Mouse (Mus musculus) embryonic fibroblast, embryonic 13.5 days (primary cell): ENCODE measurements around the gene Spata48. TPM values are rescaled to one million over a fixed set of nuclear protein-coding genes. Genes with fewer than 3 reads are reported as not detected.

Experiments
- H3K27ac ChIP-seq: 2 replicates; pipeline ENCODE4 v1.5.1; 2012; ENCODE audit warnings: low read length, control low read depth, inconsistent platforms; ENCODE audit not compliant: insufficient read depth
- H3K4me1 ChIP-seq: 2 replicates; pipeline ENCODE4 v1.6.1; 2011; ENCODE audit warnings: low read length; ENCODE audit not compliant: control insufficient read depth, insufficient read depth
- H3K4me3 ChIP-seq: 2 replicates; pipeline ENCODE4 v1.5.1; 2011; ENCODE audit warnings: mild to moderate bottlenecking, control low read depth, low read length; ENCODE audit not compliant: insufficient read depth
- CTCF ChIP-seq: IDR thresholded peaks from 2 replicates; pipeline ENCODE4 v1.5.1; 2011; ENCODE audit warnings: mild to moderate bottlenecking, control low read depth, low read length, moderate library complexity, borderline replicate concordance; ENCODE audit not compliant: insufficient read depth
- POLR2A ChIP-seq: IDR thresholded peaks from 2 replicates; pipeline ENCODE4 v1.6.1; 2011; ENCODE audit warnings: low read depth, mild to moderate bottlenecking, control low read depth, low read length, moderate library complexity
- polyA plus RNA-seq: library from polyadenylated mRNA; stranded (reverse); fragments of >200 nt; gene quantifications from 2 replicates; pipeline ENCODE4 v1.2.4, GENCODE M21; 2011; ENCODE audit warnings: low read depth; ENCODE audit not compliant: missing spikeins, insufficient read length

Gene Spata48
- polyA plus RNA-seq, 1 experiment: not detected

GRCm38 (mm10) chr11:11509413-11509812, 47.5 kb downstream of the Spata48 start:
- H3K27ac ChIP-seq: no peak overlapping the region
- TF ChIP-seq CTCF: no peak
- TF ChIP-seq POLR2A: no peak
- no peak overlapping the region for H3K4me3 ChIP-seq
- H3K4me1 ChIP-seq: no peaks in the 10 kb centered on the region

- no peaks in the 10 kb centered on the region for H3K4me1 ChIP-seq
- no peak overlapping the region for H3K4me3 ChIP-seq
- H3K27ac ChIP-seq: no peak overlapping the region
- no peak for TF ChIP-seq POLR2A
- no peak for TF ChIP-seq CTCF
Observed at GRCm38 (mm10) chr11:11512056-11512455, 50.2 kb downstream of the Spata48 start.

GRCm38 (mm10) chr11:11513008-11513799, 51.3 kb downstream of the Spata48 start:
- Histone ChIP-seq H3K4me1 (no peaks in the 10 kb centered on the region), H3K4me3 (no peak overlapping the region), H3K27ac (no peak overlapping the region)
- TF ChIP-seq POLR2A: no peak
- no peak for TF ChIP-seq CTCF

- no peaks in the 10 kb centered on the region for H3K4me1 ChIP-seq
Observed at GRCm38 (mm10) chr11:11514920-11515319, 53.0 kb downstream of the Spata48 start.

GRCm38 (mm10) chr11:11517781-11518435, 56.0 kb downstream of the Spata48 start:
- TF ChIP-seq POLR2A (no peak), CTCF (no peak)

More at GRCm38 (mm10) chr11:11514920-11515319, 53.0 kb downstream of the Spata48 start:
- Histone ChIP-seq H3K4me3 (no peak overlapping the region), H3K27ac (no peak overlapping the region)
- no peak for TF ChIP-seq POLR2A
- no peak for TF ChIP-seq CTCF

GRCm38 (mm10) chr11:11519255-11520243, 57.7 kb downstream of the Spata48 start:
- TF ChIP-seq POLR2A: no peak
- TF ChIP-seq CTCF: no peak
- H3K4me3 ChIP-seq: no peak overlapping the region
- H3K4me1 ChIP-seq: no peaks in the 10 kb centered on the region
- no peak overlapping the region for H3K27ac ChIP-seq

More at GRCm38 (mm10) chr11:11517781-11518435, 56.0 kb downstream of the Spata48 start:
- H3K4me3 ChIP-seq: no peak overlapping the region
- H3K4me1 ChIP-seq: no peaks in the 10 kb centered on the region
- H3K27ac ChIP-seq: no peak overlapping the region

GRCm38 (mm10) chr11:11521908-11522441, 60.1 kb downstream of the Spata48 start:
- no peak overlapping the region for H3K27ac ChIP-seq
- TF ChIP-seq POLR2A: no peak
- no peak for TF ChIP-seq CTCF
- H3K4me3 ChIP-seq: no peak overlapping the region
- H3K4me1 ChIP-seq: no peaks in the 10 kb centered on the region

GRCm38 (mm10) chr11:11528760-11529159, 66.9 kb downstream of the Spata48 start:
- H3K4me1 ChIP-seq: no peaks in the 10 kb centered on the region
- no peak for TF ChIP-seq CTCF
- no peak overlapping the region for H3K4me3 ChIP-seq
- no peak overlapping the region for H3K27ac ChIP-seq

GRCm38 (mm10) chr11:11529165-11529564, 67.3 kb downstream of the Spata48 start:
- Histone ChIP-seq H3K27ac (no peak overlapping the region), H3K4me3 (no peak overlapping the region), H3K4me1 (no peaks in the 10 kb centered on the region)
- TF ChIP-seq CTCF: no peak
- no peak for TF ChIP-seq POLR2A
